Mouse (Mus musculus) mesoderm, embryonic 11.5 days (tissue): ENCODE data around the gene Ano5.
A peak's percentile ranks its signal among the peaks of the same experiment; 100 is the strongest.

Experiments used
- DNase-seq: peaks from one replicate; pipeline ENCODE4 v3.0.0-alpha.2; 2012; ENCODE audit warnings: low read depth, low spot score

Ano5 gene

GRCm38 (mm10) chr7:51510671-51511651 lies at the start of gene Ano5:
Ano5 (plus strand) TSS chr7:51511029.
- DNase-seq: peak; percentile 71

DNA sequence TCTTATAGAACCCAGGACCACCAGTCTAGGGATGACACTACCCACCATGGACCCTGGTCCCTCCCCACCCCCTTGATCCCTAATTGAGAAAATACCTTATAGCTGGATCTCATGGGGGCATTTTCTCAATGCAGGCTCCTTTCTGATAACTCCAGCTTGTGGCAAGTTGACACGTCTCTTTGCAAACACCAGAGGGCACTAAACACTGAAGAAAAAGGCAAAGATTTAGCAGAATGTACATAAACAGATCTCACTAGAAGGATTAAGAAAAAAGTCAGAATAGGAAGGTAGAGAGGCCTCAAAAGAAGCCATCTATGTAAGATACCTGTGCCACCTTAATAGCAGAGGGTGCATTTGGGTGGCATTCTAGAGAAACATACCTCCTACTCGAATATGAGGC lies 11.4 kb upstream of the Ano5 start:
- no peak for DNase-seq

DNA sequence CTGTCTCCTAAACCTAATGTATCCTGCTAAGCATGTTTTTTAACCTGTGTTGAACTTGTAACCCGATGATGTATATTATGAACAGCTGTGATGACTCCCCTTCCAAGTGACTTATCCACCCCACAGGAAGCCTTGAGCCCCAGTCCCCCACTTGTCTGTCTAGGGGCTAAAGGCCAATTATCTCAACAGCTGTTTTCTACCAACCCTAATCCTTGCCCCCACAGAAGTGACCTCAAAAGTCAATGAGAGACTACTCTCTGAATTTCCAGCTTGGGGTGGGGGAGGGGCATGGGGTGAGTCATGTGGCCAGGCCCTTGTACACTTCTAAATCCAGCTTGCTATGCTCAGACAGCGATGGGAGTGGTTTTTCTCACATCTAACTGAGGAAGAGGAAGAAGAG lies 6.9 kb upstream of the Ano5 start:
- DNase-seq: peak; percentile 34

- DNase-seq: no peak
These were observed 682 bp upstream of the Ano5 start for GRCm38 (mm10) chr7:51510147-51510546.

GRCm38 (mm10) chr7:51539344-51539743 lies 28.5 kb downstream of the Ano5 start:
- no peak for DNase-seq

DNA sequence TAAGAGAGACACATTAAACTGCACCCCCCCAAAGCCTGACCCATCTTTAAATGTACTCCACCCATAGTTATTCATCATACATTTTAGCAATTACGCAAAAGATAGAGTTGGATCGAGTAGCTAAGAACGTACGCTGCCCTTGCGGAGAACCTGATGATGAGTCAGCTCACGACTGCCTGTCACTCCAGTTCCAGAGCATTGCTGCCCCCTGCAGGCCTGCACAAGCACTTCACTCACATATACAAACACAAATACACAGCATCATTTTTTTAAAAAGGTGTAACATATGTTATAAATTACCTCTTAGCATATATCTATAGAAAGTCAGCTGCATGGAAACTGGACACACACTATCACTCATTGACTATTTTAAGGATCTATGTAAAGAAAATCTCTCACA lies 29.9 kb downstream of the Ano5 start:
- DNase-seq: peak; percentile 48

DNA sequence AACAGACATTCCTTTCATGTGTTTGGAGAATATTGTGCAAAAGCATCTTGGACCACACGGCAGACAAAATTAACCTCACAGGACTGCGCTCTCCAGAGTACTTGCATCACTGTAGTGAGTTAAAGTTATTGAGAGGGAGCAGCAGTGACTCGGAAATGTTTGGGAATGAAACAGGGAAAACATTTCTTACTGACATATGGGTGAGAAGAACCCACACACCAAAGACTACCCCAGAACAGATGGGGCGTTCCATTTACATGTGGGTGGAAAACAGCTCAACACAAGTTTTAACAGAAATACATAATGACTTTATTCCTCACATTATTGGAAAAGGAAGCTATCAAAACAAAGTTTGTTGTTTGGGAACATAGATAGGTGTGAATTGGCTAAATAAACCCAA lies 89.2 kb downstream of the Ano5 start:
- DNase-seq: no peak

DNA sequence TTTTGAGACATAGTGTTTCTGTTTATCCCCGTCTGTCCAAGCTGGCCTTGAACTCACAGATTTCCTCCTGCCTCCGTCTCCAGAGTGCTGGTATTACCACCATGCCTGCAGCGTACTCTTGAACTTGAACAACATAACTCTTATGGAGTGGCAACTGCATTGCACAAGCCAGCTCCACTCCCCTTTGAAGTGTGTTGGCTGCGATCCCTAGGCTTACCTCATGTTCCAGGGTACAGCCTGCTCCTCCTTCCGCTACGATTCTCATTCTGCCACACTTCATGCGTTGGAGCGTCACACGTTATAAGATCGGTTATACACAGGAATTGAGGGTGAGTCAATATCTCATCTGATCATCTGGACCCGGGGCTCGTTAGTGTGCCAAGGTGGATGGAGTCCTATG lies 92.9 kb downstream of the Ano5 start:
- no peak for DNase-seq

GRCm38 (mm10) chr7:51614404-51614803 lies 103.6 kb downstream of the Ano5 start:
- DNase-seq: peak; percentile 47

DNA sequence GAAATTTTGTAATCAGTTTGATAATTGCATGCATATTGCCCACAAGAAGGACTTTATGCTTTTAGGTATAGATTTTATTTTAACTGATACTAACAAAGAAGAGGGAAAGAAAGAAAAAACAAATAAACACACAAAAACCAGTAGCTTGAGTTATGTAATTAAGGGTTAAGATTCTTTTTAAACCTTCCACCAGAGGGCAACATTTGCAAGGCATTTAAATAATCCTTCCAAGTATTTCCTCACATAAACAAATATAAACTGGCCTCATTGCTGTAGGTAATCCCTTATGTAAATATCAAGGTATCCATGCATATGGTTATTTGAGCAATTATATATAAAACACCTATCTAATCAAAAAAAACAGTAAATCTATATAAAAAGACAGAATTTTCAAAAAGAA lies 107.1 kb downstream of the Ano5 start:
- no peak for DNase-seq

DNA sequence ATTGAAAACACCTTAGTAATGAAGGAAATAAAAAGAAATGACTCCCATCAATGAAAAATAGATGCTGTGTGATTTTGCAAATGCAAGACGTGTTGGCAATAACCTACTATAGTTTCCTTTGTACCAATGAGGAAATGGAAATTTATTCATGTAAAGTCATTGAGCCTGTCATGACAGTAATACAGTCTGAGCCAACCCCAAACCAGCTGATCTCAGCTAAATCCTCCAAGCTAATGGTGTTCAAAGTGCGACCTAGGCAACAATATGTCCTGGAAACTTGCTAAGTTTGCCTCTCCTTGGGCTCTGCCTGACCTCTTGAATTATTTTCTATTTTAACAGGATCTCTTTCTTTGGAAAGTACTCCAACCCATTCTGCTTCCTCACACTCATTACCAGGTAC lies 107.6 kb downstream of the Ano5 start:
- no peak for DNase-seq

DNA sequence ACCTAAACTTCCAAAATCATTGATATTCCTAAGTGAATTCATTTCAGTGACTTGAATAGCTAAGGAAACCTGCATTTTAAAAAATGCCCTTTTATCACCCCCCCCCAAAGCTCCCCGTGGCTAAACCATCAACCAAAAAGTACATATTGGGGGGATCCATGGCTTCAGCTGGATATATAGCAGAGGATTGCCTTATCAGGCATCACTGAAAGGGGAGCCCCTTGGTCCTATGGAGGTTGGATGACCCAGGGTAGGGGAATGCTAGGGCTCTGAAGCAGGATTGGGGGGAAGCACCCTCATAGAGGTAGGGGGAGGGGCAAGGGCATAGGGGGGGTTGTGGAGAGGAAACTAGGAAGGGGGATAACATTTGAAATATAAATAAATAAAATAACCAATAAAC lies 109.1 kb downstream of the Ano5 start:
- DNase-seq: no peak

DNA sequence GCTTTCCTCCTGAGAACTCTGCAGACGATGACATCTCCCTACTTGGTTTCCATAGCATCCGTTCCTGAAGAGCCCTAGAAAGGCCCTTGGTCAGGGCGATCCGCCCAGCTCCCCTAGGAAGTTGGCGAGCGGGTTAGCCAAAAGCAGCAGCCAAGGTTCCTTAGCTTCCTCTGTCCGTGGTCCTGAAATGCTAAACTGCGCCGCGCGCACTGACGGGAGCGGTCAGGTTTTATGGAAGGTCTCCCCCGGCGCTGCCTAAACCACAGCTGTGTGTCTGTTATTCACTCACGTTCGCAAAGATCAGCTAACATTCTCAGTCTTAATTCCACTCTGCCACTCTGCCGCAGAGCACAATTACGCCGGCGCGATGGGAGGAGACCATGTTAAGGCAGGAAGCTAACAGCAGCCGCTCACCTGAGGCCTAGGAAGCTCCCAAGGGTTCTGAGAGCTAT lies 110.9 kb downstream of the Ano5 start, which contains the start of gene Slc17a6:
Slc17a6 (plus strand) TSS at position 313 of the 452 bp plus-strand sequence.
- peak; percentile 90 for DNase-seq

DNA sequence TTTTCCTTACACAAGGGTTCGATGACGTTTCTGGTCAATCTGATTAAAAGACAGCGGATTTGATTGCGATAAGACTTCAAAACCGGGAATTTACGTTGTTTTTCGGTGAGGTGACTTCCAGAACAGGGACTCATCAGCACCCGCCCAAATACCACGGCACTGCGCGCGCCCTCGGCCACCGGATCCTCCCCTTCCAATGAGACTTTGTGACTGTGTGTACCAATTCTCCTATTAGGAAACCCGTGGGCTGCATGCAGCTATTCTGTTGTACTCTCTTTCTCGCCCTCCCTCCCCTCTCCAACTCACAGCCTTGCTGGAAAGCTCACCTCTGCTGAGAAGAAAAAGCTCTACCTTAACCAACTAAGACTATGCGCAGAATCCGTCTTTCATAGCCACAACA lies 111.4 kb downstream of the Ano5 start:
- no peak for DNase-seq

- DNase-seq: no peak
These were observed 111.8 kb downstream of the Ano5 start for GRCm38 (mm10) chr7:51622666-51623065.

GRCm38 (mm10) chr7:51624336-51624897 lies 113.6 kb downstream of the Ano5 start:
- no peak for DNase-seq

DNA sequence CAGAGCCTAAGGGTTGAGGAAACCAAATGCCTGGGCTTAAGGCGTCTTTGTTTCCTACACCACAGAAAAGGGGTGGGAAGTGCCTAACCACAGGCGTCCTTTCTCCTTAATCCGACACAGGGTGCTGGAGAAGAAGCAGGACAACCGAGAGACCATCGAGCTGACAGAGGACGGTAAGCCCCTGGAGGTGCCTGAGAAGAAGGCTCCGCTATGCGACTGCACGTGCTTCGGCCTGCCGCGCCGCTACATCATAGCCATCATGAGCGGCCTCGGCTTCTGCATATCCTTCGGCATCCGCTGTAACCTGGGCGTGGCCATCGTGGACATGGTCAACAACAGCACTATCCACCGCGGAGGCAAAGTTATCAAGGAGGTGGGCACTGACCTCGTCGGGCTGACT lies 114.3 kb downstream of the Ano5 start:
- DNase-seq: no peak

DNA sequence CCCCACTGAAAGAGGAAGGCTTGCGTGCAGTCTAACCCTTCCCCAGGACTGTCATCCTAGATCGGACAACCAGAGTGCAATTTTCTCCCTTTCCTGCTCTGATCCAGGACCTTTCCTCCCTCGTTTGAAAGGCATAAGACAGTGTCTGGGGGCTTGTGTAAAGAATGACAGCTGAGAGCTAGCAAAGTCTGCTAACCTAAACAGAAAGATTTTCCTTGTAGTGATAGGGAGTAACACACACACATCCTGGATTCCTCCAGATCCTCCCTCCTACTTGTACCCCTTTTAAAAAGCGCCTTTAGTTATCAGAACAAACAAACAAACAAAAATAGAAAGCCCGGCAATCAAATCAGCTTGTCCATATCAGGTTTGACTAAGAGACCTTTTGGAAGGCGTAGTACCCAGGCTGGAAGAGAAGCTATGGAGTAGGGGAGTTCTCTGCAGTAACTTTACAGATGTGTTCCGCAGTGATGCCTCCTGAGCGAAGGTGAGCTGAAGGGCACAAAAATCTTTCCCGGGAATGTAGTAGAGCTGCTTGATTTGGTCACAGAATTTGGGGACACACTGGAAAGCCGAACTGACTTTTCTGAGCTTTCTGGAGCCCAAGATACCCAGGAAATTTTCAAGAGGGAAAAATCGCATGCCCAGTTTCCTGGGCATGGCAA lies 114.9 kb downstream of the Ano5 start:
- no peak for DNase-seq

- no peak for DNase-seq
These were observed 115.7 kb downstream of the Ano5 start for GRCm38 (mm10) chr7:51626451-51627000.

DNA sequence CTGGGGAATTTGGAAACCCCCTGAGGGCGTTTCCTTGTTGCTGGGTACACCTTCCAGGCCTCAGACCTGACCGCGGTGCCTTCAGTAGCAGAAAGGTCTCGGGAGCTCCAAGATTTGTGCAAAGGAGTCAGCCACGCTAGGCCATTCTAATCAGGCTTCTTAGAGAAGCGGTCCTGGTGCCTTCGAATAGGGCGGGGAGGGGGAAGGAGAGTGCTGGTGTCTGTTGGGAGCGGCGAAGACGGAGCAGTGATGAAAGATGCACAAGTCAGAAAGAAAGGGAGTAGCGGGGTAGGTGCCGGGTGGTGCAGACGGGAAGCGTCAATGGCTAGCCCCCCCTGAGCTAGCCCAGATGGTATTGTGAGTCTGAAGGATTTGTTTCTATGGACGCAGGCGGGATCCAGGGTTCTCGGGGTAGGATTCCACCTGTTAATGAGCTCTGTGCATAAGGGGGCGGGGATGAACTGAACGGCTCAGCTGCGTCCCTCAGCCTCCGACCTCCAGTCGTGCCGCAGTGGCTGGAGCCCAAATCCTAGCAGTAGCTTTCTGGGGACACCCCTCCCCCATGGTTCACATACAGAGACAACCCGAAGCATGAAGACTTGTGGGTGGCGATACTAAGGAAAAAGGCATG lies 116.3 kb downstream of the Ano5 start:
- no peak for DNase-seq

DNA sequence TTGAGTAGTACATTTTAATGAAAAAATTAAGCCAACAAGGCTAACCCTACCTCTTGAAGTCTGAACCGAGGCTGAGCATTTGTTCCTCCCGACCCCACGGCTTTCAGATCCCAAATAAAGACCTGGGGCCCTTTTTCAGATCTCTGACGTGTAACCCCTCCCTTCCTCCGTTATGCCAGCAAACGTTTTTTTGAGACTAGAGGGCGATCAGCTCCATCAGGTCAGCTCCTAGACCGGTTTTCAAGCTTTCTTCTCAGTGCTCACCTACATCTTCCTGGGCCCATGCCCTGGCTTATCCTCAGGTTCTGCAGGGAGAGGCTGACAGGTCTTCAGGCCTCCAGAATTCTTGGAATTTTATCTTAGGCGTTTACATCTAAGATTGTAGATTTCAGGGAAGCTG lies 116.8 kb downstream of the Ano5 start:
- DNase-seq: no peak

GRCm38 (mm10) chr7:51628349-51628748 lies 117.5 kb downstream of the Ano5 start:
- DNase-seq: no peak
